Mouse (Mus musculus): ENCODE measurements around the gene Gm10295.

Gm10295 gene

GRCm38 (mm10) chr7:71348922-71349321, 2.4 kb downstream of the Gm10295 start:
- DNase-seq (ENCODE audit: low spot score), result no peak

DNA sequence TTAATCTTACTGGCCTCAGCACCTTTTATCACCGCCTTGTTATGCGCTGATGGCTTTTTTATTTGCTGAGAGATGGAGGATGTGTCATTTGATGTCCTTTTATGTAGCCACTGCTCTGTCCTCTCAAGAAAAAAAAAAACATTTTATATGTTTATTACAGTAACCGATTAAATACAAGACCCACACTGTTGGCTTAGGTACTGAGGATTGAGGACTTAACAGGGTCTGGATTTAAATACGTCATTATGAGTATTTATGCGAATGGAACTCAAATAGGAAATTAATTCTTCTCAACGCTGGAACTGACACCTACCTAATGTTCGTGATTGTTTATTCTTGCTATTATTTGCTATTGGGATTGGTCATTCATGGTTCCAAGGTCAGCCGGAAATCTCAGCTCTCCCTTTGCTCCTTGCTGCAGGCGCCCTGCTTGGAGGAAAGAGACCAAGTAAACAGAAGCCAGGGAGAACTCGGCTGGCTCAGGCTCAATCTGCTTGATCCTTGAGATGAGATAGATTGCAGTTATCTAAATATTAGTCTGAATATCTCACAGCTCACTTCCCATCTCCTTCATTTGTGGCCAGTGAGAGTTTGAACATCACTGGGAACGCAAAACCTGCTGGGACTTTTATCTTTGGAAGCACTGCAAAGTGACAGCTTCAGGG, 26.2 kb downstream of the Gm10295 start:
- DNase-seq (ENCODE audit: low spot score), result no peak

- DNase-seq (ENCODE audit: low spot score), result no peak
Observed at GRCm38 (mm10) chr7:71313148-71313765, 38.0 kb downstream of the Gm10295 start.

GRCm38 (mm10) chr7:71312375-71312774, 38.9 kb downstream of the Gm10295 start:
- no peak for DNase-seq (ENCODE audit: low spot score)

DNA sequence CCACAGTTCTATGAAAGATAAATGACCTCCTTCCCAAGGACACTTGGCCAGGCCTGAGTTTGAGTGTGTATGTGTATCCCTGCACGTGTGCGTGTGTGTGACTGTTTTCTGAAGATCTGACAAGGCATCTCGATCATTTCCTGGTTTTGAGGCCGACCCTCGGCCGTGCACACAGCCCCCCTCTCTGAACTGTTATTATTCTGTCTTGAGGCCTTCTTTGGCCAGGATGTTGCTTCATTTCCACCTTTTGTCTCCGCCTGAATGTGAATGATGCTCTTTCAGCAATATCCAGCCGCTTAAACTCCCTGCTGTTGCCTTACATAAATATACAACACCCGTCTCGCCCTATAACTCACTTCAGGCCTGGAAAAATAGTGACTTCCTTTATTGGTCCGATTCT, 39.9 kb downstream of the Gm10295 start:
- no peak for DNase-seq (ENCODE audit: low spot score)

DNA sequence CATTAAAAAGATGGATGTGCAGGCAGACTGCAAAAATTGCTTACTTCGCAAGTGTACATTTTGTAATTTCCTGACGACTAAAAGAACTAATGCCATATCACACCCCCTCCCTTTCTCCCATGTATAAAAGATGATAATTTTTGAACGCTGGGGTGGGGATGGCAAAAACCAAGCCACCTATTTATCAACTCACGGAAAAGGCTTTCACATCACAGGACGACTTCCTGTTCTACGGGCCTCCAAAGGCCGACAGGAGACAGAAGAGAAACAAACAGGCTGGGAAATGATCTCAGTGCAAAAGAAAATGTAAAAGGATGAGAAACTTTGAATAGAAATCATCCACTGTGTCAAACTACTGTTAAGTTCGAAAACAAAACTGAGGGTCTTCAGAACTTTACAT, 43.2 kb downstream of the Gm10295 start:
- DNase-seq (ENCODE audit: low spot score), result no peak

DNA sequence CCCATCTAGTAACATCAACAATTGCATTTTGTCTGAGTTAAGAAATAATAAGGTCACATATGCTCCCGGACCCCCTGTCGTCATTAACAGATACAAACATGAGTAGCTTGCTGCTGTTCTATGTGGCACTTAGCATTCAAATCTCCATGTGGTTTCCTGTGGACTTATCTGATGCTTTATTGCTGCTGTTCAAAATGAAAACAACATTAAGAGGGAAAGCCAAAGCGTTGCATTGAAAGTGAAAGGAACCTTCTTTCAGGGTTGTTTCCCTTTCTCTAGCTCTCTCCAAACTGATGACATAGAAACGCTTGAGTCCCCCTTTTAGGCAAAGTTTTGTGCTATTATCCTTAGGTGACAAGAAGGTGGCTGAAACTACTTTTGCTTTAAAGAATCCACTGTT, 48.6 kb downstream of the Gm10295 start:
- DNase-seq (ENCODE audit: low spot score), result no peak
